Mouse (Mus musculus) adipocyte (in vitro differentiated cells): ENCODE measurements at regions not wholly inside any gene's neighbourhood (a gene's known extent, or its start where the extent isn't known, plus 50 kb on each side); places are given as distances from the start of the nearest gene placed in this dataset.
"Not testable (repeated sequence)": the region's sequence is repeated elsewhere in the genome, so short reads cannot be mapped to it uniquely, and the experiment has no call there.

ENCODE experiments used
- DNase-seq: peaks from one replicate; pipeline ENCODE4 v3.0.0-alpha.2; 2016; ENCODE audit warnings: low spot score

GRCm38 (mm10) chr17:17197229-17197628 is 76.0 kb downstream of the Zfp97 start:
- DNase-seq = not testable (repeated sequence)

- DNase-seq = no peak
These were observed 107.9 kb downstream of the Zfp97 start for GRCm38 (mm10) chr17:17229069-17229468.

GRCm38 (mm10) chr17:17234329-17235185 is 113.3 kb downstream of the Zfp97 start:
- DNase-seq = peak; percentile 98

GRCm38 (mm10) chr17:17235186-17235482 is 113.9 kb downstream of the Zfp97 start:
- DNase-seq = peak; percentile 31
